Mouse (Mus musculus) cortical plate, adult 2 months (tissue): Measurements from ENCODE around the gene Exosc5. TPM values are rescaled to one million over a fixed set of nuclear protein-coding genes. Genes with fewer than 3 reads are reported as not detected.

ENCODE experiments used
- H3K27ac ChIP-seq: fragments of 200-500 bp; 2 replicates; pipeline ENCODE4 v1.5.1; 2012; ENCODE audit warnings: low read length, control low read depth, inconsistent platforms; ENCODE audit not compliant: insufficient read depth
- H3K4me1 ChIP-seq: fragments of 200-500 bp; 2 replicates; pipeline ENCODE4 v1.6.1; 2011; ENCODE audit warnings: low read length; ENCODE audit not compliant: control insufficient read depth, insufficient read depth
- H3K4me3 ChIP-seq: fragments of 200-500 bp; 2 replicates; pipeline ENCODE4 v1.5.1; 2011; ENCODE audit warnings: mild to moderate bottlenecking, low read length, control low read depth; ENCODE audit not compliant: insufficient read depth
- CTCF ChIP-seq: fragments of 200-500 bp; IDR thresholded peaks from 2 replicates; pipeline ENCODE4 v1.5.1; 2011; ENCODE audit warnings: mild to moderate bottlenecking, control low read depth, low read length; ENCODE audit not compliant: insufficient read depth; ENCODE audit errors: extremely low read depth
- POLR2A ChIP-seq: fragments of 200-500 bp; IDR thresholded peaks from 2 replicates; pipeline ENCODE4 v1.6.1; 2011; ENCODE audit warnings: mild to moderate bottlenecking, low read length, control low read depth; ENCODE audit not compliant: insufficient read depth; ENCODE audit errors: extremely low read depth
- polyA plus RNA-seq: library from polyadenylated mRNA; depleted of rRNA; stranded (reverse); fragments of >200 nt; gene quantifications from 2 replicates; pipeline ENCODE4 v1.2.3, GENCODE M21; 2012

Exosc5 gene
- polyA plus RNA-seq, 1 experiment: 31.3 TPM

DNA sequence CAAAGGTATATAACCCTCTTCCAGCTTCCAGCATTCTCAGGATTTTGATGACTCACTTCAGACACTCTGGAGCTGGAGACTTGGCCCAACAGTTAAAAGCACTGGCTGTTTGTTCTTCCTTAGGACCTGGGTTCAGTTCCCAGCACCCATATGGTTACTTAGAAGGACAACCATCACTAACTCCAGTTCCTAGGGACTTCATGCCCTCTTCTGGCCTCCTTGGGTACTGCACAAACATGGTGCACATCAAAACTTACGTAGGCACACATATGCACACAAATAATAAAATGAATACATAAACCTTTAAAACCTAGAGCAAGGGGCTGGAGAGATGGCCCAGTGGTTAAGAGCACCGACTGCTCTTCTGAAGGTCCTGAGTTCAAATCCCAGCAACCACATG lies 43.4 kb downstream of the Exosc5 start:
- H3K27ac ChIP-seq: no peak overlapping the region
- no peak for TF ChIP-seq POLR2A
- no peak for TF ChIP-seq CTCF
- no peak overlapping the region for H3K4me3 ChIP-seq
- peaks cover 4% of the 10 kb centered on the region for H3K4me1 ChIP-seq

GRCm38 (mm10) chr7:25703793-25704494 lies 45.0 kb downstream of the Exosc5 start:
- H3K27ac ChIP-seq: no peak overlapping the region
- H3K4me1 ChIP-seq: peaks cover 4% of the 10 kb centered on the region
- no peak for TF ChIP-seq CTCF
- no peak for TF ChIP-seq POLR2A
- H3K4me3 ChIP-seq: no peak overlapping the region

DNA sequence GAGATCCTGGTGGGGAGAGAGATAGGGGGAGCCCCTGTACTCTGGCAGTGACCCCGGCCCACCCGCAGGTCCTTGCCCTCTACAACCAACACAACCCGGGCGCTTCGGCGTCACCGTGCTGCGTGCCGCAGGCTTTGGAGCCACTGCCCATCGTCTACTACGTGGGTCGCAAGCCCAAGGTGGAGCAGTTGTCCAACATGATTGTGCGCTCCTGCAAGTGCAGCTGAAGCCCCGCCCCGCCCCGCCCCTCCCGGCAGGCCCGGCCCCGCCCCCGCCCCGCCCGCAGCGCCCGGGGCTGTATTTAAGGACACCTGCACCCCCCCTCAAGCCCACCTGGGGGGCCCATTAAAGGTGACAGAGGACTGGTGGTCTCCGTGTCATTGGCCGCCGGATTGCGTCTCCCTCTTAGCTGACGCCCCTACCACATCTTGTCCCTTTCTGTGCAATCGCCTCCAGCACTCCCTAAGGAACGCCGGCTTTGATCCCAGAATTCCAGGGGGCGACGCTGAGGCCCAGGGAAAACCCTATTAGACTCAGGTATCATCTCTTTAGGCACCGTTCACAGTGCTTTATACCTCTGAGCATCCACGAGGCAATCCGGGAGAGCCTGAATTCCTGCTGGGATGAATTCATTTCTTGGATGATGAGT lies 45.9 kb downstream of the Exosc5 start:
- no peak for TF ChIP-seq CTCF
- no peak for TF ChIP-seq POLR2A
- Histone ChIP-seq H3K4me3 (no peak overlapping the region), H3K4me1 (peaks cover 4% of the 10 kb centered on the region), H3K27ac (no peak overlapping the region)

- H3K4me1 ChIP-seq: peaks cover 7% of the 10 kb centered on the region
- TF ChIP-seq CTCF (no peak), POLR2A (no peak)
- H3K27ac ChIP-seq: no peak overlapping the region
- H3K4me3 ChIP-seq: no peak overlapping the region
Observed at GRCm38 (mm10) chr7:25705801-25706251, 46.9 kb downstream of the Exosc5 start.

GRCm38 (mm10) chr7:25706578-25707170 lies 47.7 kb downstream of the Exosc5 start:
- peaks cover 11% of the 10 kb centered on the region for H3K4me1 ChIP-seq
- no peak overlapping the region for H3K4me3 ChIP-seq
- TF ChIP-seq CTCF (no peak), POLR2A (no peak)
- no peak overlapping the region for H3K27ac ChIP-seq

DNA sequence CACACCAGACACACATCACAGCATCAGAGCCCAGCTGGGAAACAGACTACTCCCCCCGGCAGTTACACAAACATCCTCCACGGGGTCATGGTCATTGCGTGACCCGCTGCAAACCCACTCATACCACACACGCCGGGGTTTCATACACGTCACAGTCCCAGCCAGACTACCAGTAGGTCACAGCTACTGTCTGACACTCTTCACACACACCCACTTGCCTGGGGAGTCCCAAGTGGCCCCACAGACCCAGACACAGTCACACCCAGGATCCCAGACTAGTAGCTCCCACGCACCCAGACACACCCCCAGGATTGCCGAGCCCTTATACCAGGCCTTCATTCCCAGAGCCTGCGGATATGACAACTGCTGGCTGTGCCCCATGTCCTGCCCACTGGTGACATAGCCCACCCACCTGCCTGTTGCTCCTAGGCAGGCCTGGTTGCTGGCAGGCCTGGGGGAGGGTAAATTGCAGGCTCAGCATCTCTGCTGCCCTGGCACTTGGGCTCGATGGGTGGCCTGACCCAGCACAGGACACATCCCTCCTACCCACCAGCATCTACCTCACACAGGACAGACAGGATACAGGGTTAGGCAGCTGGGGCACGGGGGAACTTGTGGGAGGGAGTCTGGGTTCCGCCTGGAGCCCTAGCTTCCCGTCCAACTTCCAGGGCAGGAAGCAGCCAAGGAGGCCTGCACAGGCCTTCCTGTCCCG lies 48.8 kb downstream of the Exosc5 start:
- H3K27ac ChIP-seq: no peak overlapping the region
- TF ChIP-seq CTCF: no peak
- TF ChIP-seq POLR2A: no peak

DNA sequence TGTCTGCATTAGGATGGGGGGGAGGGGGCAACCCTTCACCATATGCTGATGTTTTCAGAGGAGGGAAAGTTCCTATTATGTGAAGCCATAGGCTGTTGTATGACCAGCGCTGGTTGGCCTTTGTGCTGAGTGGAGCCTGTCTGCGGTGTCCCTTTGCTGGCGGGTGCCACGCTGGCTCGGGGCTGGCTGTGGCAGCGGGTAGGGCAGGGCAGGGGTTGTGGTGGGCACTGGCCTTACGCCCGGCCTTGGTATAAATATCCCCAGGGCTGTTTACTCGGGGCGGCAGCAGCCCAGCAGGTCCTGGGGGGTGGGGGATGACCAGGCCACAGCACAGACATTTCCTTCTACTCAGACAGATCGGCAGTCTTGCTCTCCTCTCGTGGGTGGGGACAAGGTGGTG lies 51.0 kb downstream of the Exosc5 start:
- TF ChIP-seq POLR2A (no peak), CTCF (no peak)
- Histone ChIP-seq H3K27ac (no peak overlapping the region), H3K4me1 (peaks cover 11% of the 10 kb centered on the region)

More for the DNA sequence above, 48.8 kb downstream of the Exosc5 start:
- H3K4me3 ChIP-seq: no peak overlapping the region
- peaks cover 11% of the 10 kb centered on the region for H3K4me1 ChIP-seq

DNA sequence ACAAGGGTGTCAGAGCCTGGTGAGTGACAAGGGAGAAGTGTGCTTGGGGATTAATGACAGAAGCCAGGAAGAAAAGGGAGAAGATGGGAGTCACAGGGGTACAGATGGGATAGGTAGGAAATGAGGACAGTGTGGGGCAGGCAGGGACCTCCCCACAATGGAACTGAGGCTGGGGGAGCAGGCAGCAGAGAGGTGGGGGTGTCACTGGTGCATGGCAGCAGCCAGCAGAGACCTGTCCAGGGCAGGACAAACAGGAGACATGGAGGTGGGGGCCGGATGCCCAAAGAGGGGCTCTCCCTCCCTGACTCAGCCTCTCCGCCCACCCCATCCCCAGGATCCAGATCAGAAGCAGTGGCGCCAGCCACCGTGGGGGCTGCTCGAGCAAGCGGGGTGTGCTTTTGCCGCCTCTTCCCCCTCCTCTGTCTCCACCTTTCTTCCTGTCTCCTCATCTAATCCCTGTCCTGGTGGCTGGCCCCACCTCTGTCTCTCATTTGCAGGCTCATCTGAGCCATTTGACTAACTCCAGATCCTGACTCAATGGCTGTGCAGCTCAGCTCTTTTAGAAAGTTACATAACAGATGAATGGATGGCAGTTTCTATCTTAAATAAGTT lies 51.7 kb downstream of the Exosc5 start:
- Histone ChIP-seq H3K4me3 (no peak overlapping the region), H3K27ac (no peak overlapping the region), H3K4me1 (peaks cover 11% of the 10 kb centered on the region)
- TF ChIP-seq CTCF (no peak), POLR2A (peak; percentile 20; the same call in 1 of the 2 replicates)

More for the DNA sequence above, 51.0 kb downstream of the Exosc5 start:
- no peak overlapping the region for H3K4me3 ChIP-seq

- Histone ChIP-seq H3K27ac (no peak overlapping the region), H3K4me3 (no peak overlapping the region), H3K4me1 (peaks cover 7% of the 10 kb centered on the region)
- TF ChIP-seq CTCF (no peak), POLR2A (no peak)
Observed at GRCm38 (mm10) chr7:25711165-25711564, 52.2 kb downstream of the Exosc5 start.
